Mouse (Mus musculus): ENCODE measurements around the gene Hoxd9. TPM values are rescaled to one million over a fixed set of nuclear protein-coding genes. Genes with fewer than 3 reads are reported as not detected.

Gene Hoxd9
- total RNA-seq, 2 experiments from 2014 or later: not detected

GRCm38 (mm10) chr2:74691995-74692807 lies 5.3 kb upstream of the Hoxd9 start:
- DNase-seq (ENCODE audit: low spot score in 2 of 2): no peak
- intact Hi-C loops (cut with DNase I): loop anchor here (5.0 kb wide), 1 partner anchor 40 kb away; no protein-coding TSS in a partner anchor

- intact Hi-C loops (cut with DNase I): loop anchor here (5.0 kb wide), 1 partner anchor 39 kb away; no protein-coding TSS in a partner anchor
- no peak for DNase-seq (ENCODE audit: low spot score in 2 of 2)
Observed at GRCm38 (mm10) chr2:74692808-74693431, 4.6 kb upstream of the Hoxd9 start.

- intact Hi-C loops (cut with DNase I): loop anchor here (5.0 kb wide), 1 partner anchor 39 kb away; no protein-coding TSS in a partner anchor
- DNase-seq (ENCODE audit: low spot score in 2 of 2): no peak
Observed at GRCm38 (mm10) chr2:74693432-74693827, 4.1 kb upstream of the Hoxd9 start.

GRCm38 (mm10) chr2:74694066-74694465 lies 3.5 kb upstream of the Hoxd9 start:
- intact Hi-C loops (cut with DNase I): loop anchor here (5.0 kb wide), 1 partner anchor 38 kb away; no protein-coding TSS in a partner anchor
- no peak for DNase-seq (ENCODE audit: low spot score in 2 of 2)

GRCm38 (mm10) chr2:74695383-74695782 lies 2.1 kb upstream of the Hoxd9 start:
- DNase-seq (ENCODE audit: low spot score in 2 of 2): no peak
- intact Hi-C loops (cut with DNase I): no loop called here

- no peak for DNase-seq (ENCODE audit: low spot score in 2 of 2)
- intact Hi-C loops (cut with DNase I): no loop called here
Observed at GRCm38 (mm10) chr2:74695813-74696430, 1.6 kb upstream of the Hoxd9 start.

GRCm38 (mm10) chr2:74696442-74697335 lies 838 bp upstream of the Hoxd9 start:
- intact Hi-C loops (cut with DNase I): no loop called here

GRCm38 (mm10) chr2:74698201-74699052 lies 900 bp downstream of the Hoxd9 start:
- intact Hi-C loops (cut with DNase I): no loop called here
- no peak for DNase-seq (ENCODE audit: low spot score in 2 of 2)

More at GRCm38 (mm10) chr2:74696442-74697335, 838 bp upstream of the Hoxd9 start:
- no peak for DNase-seq (ENCODE audit: low spot score in 2 of 2)

GRCm38 (mm10) chr2:74699053-74699430 lies 1.5 kb downstream of the Hoxd9 start:
- intact Hi-C loops (cut with DNase I): no loop called here
- no peak for DNase-seq (ENCODE audit: low spot score in 2 of 2)

GRCm38 (mm10) chr2:74699664-74700545 lies 2.4 kb downstream of the Hoxd9 start:
- intact Hi-C loops (cut with DNase I): loop anchor here (5.0 kb wide), 2 partner anchors 357 to 452 kb away; no protein-coding TSS in a partner anchor
- no peak for DNase-seq (ENCODE audit: low spot score in 2 of 2)

- intact Hi-C loops (cut with DNase I): loop anchor here (5.0 kb wide), 2 partner anchors 357 to 452 kb away; no protein-coding TSS in a partner anchor
- DNase-seq (ENCODE audit: low spot score in 2 of 2): no peak
Observed at GRCm38 (mm10) chr2:74700546-74701112, 3.1 kb downstream of the Hoxd9 start.

- intact Hi-C loops (cut with DNase I): loop anchor here (1.0 to 5.0 kb wide), 5 partner anchors 355 to 887 kb away; no protein-coding TSS in a partner anchor
- DNase-seq (ENCODE audit: low spot score in 2 of 2): peak; percentile 65 to 78
Observed at GRCm38 (mm10) chr2:74701949-74702819, 4.7 kb downstream of the Hoxd9 start.

GRCm38 (mm10) chr2:74702820-74703219 lies 5.3 kb downstream of the Hoxd9 start:
- no peak for DNase-seq (ENCODE audit: low spot score in 2 of 2)
- intact Hi-C loops (cut with DNase I): loop anchor here (1.0 to 5.0 kb wide), 5 partner anchors 354 to 886 kb away; no protein-coding TSS in a partner anchor

- DNase-seq (ENCODE audit: low spot score in 2 of 2): no peak
- intact Hi-C loops (cut with DNase I): loop anchor here (2.0 to 5.0 kb wide), 3 partner anchors 354 to 609 kb away; no protein-coding TSS in a partner anchor
Observed at GRCm38 (mm10) chr2:74703317-74703716, 5.8 kb downstream of the Hoxd9 start.

GRCm38 (mm10) chr2:74703720-74704392 lies 6.3 kb downstream of the Hoxd9 start:
- intact Hi-C loops (cut with DNase I): loop anchor here (2.0 to 5.0 kb wide), 3 partner anchors 353 to 609 kb away; no protein-coding TSS in a partner anchor
- DNase-seq (ENCODE audit: low spot score in 2 of 2): no peak
